Mouse (Mus musculus): Measurements from ENCODE around the gene Casc4.
"Not testable (repeated sequence)": the region's sequence is repeated elsewhere in the genome, so short reads cannot be mapped to it uniquely, and the experiment has no call there.

Casc4 gene

GRCm38 (mm10) chr2:121916047-121916970, 49.5 kb downstream of the Casc4 start:
- peak; percentile 7 for DNase-seq

- DNase-seq = not testable (repeated sequence)
Observed at GRCm38 (mm10) chr2:121937624-121938023, 70.9 kb downstream of the Casc4 start.

GRCm38 (mm10) chr2:121943364-121943763, 76.6 kb downstream of the Casc4 start:
- no peak for DNase-seq

GRCm38 (mm10) chr2:121954971-121955656, 88.3 kb downstream of the Casc4 start:
- DNase-seq = peak; percentile 10

GRCm38 (mm10) chr2:121955765-121956223, 89.0 kb downstream of the Casc4 start, which contains the start of the genes Ctdspl2 and Mageb3:
Ctdspl2 (plus strand) TSS chr2:121956001.
Mageb3 (minus strand) TSS chr2:121956092.
- DNase-seq = peak; percentile 96

- peak; percentile 94 for DNase-seq
Observed at GRCm38 (mm10) chr2:121956224-121957018, 89.7 kb downstream of the Casc4 start.

GRCm38 (mm10) chr2:121957216-121957792, 90.5 kb downstream of the Casc4 start:
- no peak for DNase-seq
